Mouse (Mus musculus) embryonic facial prominence, embryonic 11.5 days (tissue): ENCODE measurements around the gene Vmn1r185. TPM values are rescaled to one million over a fixed set of nuclear protein-coding genes. Genes with fewer than 3 reads are reported as not detected.
"Not testable (repeated sequence)": the region's sequence is repeated elsewhere in the genome, so short reads cannot be mapped to it uniquely, and the experiment has no call there.

Experiments
- ATAC-seq: fragments of 200-750 bp; cut with Nextera tagmentation; replicated peaks from 2 replicates; pipeline ENCODE4 v1.8.0; 2017; ENCODE audit warnings: low read depth; ENCODE audit not compliant: insufficient number of reproducible peaks, low FRiP score, low TSS enrichment
- DNase-seq: peaks from one replicate; pipeline ENCODE4 v3.0.0-alpha.2; 2015; ENCODE audit warnings: low spot score
- H3K27ac ChIP-seq: fragments of 300-500 bp; sonication (generic); replicated peaks from 2 replicates; pipeline ENCODE4 v1.5.1; 2014; ENCODE audit warnings: mild to moderate bottlenecking, low read depth, low read length, control low read depth
- H3K27me3 ChIP-seq: fragments of 300-500 bp; sonication (generic); 2 replicates; pipeline ENCODE4 v1.6.1; 2014; ENCODE audit warnings: mild to moderate bottlenecking, low read length, moderate library complexity, mixed read lengths; ENCODE audit not compliant: control insufficient read depth, insufficient read depth
- H3K36me3 ChIP-seq: fragments of 300-500 bp; sonication (generic); replicated peaks from 2 replicates; pipeline ENCODE4 v1.6.1; 2014; ENCODE audit warnings: low read depth, mild to moderate bottlenecking, low read length, moderate library complexity, mixed read lengths; ENCODE audit not compliant: control insufficient read depth, insufficient read depth
- H3K4me1 ChIP-seq: fragments of 300-500 bp; sonication (generic); 2 replicates; pipeline ENCODE4 v1.6.1; 2014; ENCODE audit warnings: low read length, mixed read lengths; ENCODE audit not compliant: control insufficient read depth, insufficient read depth
- H3K4me2 ChIP-seq: fragments of 300-500 bp; sonication (generic); 2 replicates; pipeline ENCODE4 v1.6.1; 2014; ENCODE audit warnings: low read depth, mild to moderate bottlenecking, control low read depth, low read length, moderate library complexity
- H3K4me3 ChIP-seq: fragments of 300-500 bp; sonication (generic); 2 replicates; pipeline ENCODE4 v1.5.1; 2014; ENCODE audit warnings: low read depth, low read length, control low read depth
- H3K9ac ChIP-seq: fragments of 300-500 bp; sonication (generic); replicated peaks from 2 replicates; pipeline ENCODE4 v1.6.1; 2014; ENCODE audit warnings: mild to moderate bottlenecking, control low read depth, low read length
- H3K9me3 ChIP-seq: fragments of 300-500 bp; sonication (generic); replicated peaks from 2 replicates; pipeline ENCODE4 v1.6.1; 2016; ENCODE audit warnings: mild to moderate bottlenecking, low read length, inconsistent platforms, mixed read lengths; ENCODE audit not compliant: control insufficient read depth
- WGBS: fragments of 180-500 bp; shearing (Covaris S2); extraction: QIAGEN DNeasy Blood & Tissue Kit; methylation state at CpG from one replicate; pipeline ENCODE4 v1.1.7; 2014; 5-methylcytosine and 5-hydroxymethylcytosine counted together
- polyA plus RNA-seq: library from polyadenylated mRNA; unstranded; fragments of >200 nt; fragmentation: Nextera tagmentation; extraction: Ambion mirVana; gene quantifications from 2 replicates; pipeline ENCODE4 v1.2.1, GENCODE M21; 2014

Gene Vmn1r185
- polyA plus RNA-seq, result not detected in 2 replicates

GRCm38 (mm10) chr7:26618364-26618763, at the start of gene Vmn1r185:
TSS of gene Vmn1r185 (minus strand) at chr7:26618464.
- not testable (repeated sequence) for H3K4me2 ChIP-seq, H3K9ac ChIP-seq, H3K4me1 ChIP-seq, ATAC-seq, H3K9me3 ChIP-seq, H3K36me3 ChIP-seq, DNase-seq, H3K4me3 ChIP-seq, H3K27ac ChIP-seq, H3K27me3 ChIP-seq
- 86% methylated on average over 1 of the region's 1 CpGs for WGBS

DNA sequence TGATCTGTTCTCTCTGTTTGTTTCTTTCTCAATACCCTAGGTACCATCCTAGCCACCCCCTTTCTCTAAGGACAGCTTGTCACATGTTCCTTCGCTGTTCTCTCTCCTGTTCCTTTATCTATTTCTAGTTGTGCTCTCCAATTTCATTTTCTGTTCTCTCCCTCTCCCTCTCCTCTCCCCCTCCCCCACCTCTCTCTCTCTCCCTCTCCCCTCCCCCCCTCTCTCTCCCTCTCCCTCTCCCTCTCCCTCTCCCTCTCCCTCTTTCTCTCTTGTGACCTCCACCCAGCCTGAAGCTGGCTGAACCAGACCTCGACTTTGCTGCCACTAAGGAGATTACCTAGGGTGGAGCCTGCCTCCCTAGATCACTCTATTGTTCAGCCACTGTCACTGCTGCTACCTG, 49.2 kb upstream of the Vmn1r185 start:
- not testable (repeated sequence) for H3K27ac ChIP-seq, H3K4me3 ChIP-seq, H3K9me3 ChIP-seq, ATAC-seq, H3K27me3 ChIP-seq, DNase-seq, H3K36me3 ChIP-seq, H3K4me1 ChIP-seq, H3K9ac ChIP-seq, H3K4me2 ChIP-seq
- WGBS, result 24% methylated on average over 2 of the region's 2 CpGs

DNA sequence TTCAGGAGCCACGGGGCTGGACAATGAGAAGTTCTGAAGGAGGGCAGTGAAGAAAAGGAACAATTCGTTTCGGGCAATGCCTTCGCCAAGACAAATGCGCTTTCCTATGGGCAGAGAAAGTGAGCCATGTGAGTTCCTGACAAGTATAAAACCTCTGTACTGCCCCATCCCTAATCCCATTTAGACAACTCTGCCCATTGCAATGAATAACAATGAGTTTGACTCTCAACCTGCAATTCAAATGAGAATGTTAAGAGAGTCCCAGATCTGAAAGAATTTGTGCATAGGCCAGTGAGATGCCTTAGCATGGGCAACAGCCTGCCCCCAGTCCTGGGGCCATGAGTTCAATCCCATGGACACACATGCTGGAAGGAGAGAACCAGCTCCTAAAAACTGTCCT, 47.7 kb upstream of the Vmn1r185 start:
- Histone ChIP-seq H3K4me3 (no peak overlapping the region), H3K27me3 (no peaks in the 10 kb centered on the region), H3K9me3 (0 out of 2 replicates have a peak, but pooled peaks cover 3% of the 10 kb centered on the region), H3K9ac (no peak overlapping the region), H3K4me2 (no peak overlapping the region), H3K27ac (no peak overlapping the region), H3K4me1 (no peaks in the 10 kb centered on the region), H3K36me3 (no peaks in the 10 kb centered on the region)
- DNase-seq, result no peak
- 86% methylated on average over 5 of the region's 5 CpGs for WGBS
- ATAC-seq, result no peak

DNA sequence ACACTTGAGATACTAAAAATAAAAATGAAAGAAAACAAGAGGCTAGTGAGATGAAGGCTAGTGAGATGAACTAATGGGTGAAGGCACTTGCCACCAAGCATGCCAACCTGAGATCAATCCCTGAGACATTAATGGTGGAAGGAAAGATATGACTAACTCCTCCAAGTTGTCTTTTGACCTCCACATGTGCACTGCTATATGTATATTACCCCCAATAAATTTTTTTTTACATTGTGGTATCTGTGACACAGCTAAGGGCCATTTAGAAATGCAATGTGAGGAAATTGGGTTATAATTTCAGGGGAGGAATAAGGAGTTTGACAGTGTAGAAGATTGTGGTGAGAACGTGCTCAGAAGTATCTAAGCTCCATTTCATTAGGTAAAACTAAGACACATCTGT, 28.5 kb downstream of the Vmn1r185 start:
- H3K9me3 ChIP-seq, result no peaks in the 10 kb centered on the region
- no peak overlapping the region for H3K27ac ChIP-seq
- no peaks in the 10 kb centered on the region for H3K4me1 ChIP-seq
- 77% methylated on average over 1 of the region's 1 CpGs for WGBS
- DNase-seq (no peak), ATAC-seq (no peak)
- H3K4me3 ChIP-seq, result no peak overlapping the region
- no peak overlapping the region for H3K9ac ChIP-seq
- H3K36me3 ChIP-seq, result no peaks in the 10 kb centered on the region
- H3K27me3 ChIP-seq, result no peaks in the 10 kb centered on the region
- H3K4me2 ChIP-seq, result no peak overlapping the region

DNA sequence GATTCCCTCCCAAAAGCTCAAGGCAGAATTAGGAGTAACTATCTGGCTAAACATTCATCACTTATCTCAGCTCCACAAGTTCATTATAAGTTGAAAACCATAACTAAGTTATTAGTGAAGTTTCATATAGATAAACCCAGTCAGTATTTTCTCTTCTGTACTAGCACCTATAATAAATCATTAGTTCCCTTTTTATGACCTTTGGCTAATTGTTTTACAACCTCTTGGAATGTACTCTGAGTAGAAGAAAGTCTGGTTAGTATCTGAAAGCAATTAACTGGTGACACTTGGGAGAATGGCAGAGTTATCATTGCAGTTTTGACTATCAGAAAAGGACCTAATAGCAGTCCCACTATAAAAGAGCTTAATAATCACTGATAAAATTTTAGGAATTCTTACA, 29.2 kb downstream of the Vmn1r185 start:
- Histone ChIP-seq H3K4me2 (no peak overlapping the region), H3K27me3 (no peaks in the 10 kb centered on the region), H3K4me1 (no peaks in the 10 kb centered on the region), H3K27ac (no peak overlapping the region), H3K36me3 (no peaks in the 10 kb centered on the region), H3K4me3 (no peak overlapping the region), H3K9me3 (no peaks in the 10 kb centered on the region), H3K9ac (no peak overlapping the region)
- ATAC-seq (no peak), DNase-seq (no peak)

Other genes with a start within 250 kb of the Vmn1r185 start
- not detected in 2 replicates for gene Nlrp9c, start 214.8 kb downstream of the Vmn1r185 start, polyA plus RNA-seq
- gene Nlrp4a, start 183.4 kb downstream of the Vmn1r185 start, polyA plus RNA-seq, result not detected in 2 replicates
- not detected in 2 replicates for gene Nlrp9a, start 83.4 kb downstream of the Vmn1r185 start, polyA plus RNA-seq
- not detected in 2 replicates for gene Cyp2b23, start 68.0 kb upstream of the Vmn1r185 start, polyA plus RNA-seq
- gene Cyp2b19, start 138.7 kb upstream of the Vmn1r185 start, polyA plus RNA-seq, result 0.10 TPM in 1 of 2 replicates, not detected in the other
- gene Cyp2g1, start 190.4 kb upstream of the Vmn1r185 start, polyA plus RNA-seq, result not detected in 2 replicates
- gene Cyp2a5, start 216.8 kb upstream of the Vmn1r185 start, polyA plus RNA-seq, result 0.57 TPM in 1 of 2 replicates, not detected in the other